Mouse (Mus musculus) embryo, embryonic 10.5 days (tissue): Measurements from ENCODE around the gene 9430015G10Rik.

Experiments used
- DNase-seq: peaks from one replicate; pipeline ENCODE4 v3.0.0-alpha.2; 2015; ENCODE audit warnings: low spot score

Gene 9430015G10Rik

DNA sequence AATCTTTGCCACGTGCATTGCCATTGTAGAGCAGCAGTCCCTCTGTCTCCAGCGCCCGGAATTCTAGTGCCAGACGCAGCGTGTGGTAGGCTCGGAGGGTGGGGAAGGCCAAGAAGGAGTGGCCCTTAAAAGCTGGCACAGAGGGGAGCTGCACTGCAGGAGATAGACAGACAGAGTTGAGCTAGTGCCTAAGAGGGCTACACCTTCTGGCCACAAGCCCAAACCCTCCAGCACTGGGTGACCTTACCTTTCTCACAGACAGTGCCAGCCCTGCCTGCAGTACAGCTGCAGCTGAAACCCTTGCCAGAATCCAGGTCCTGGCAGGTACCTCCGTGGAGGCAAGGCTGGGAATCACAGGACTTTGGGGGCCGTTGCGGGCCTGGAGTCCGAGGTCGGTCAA, 62.0 kb downstream of the 9430015G10Rik start:
- DNase-seq: no peak
